Mouse (Mus musculus) spleen, postnatal 4 days (tissue): ENCODE measurements around the gene Phc1.
"Not testable (repeated sequence)": the region's sequence is repeated elsewhere in the genome, so short reads cannot be mapped to it uniquely, and the experiment has no call there.

ENCODE experiments used
- DNase-seq, 2 experiments: peaks; one replicate each; pipeline ENCODE4 v3.0.0; 2022; ENCODE audit warnings: low spot score in 2 of 2

Phc1 gene

GRCm38 (mm10) chr6:122340349-122341000 is at the start of gene Phc1:
Gene Phc1 (minus strand): TSS chr6:122340561.
- no peak for DNase-seq

- DNase-seq = not testable (repeated sequence)
Observed at GRCm38 (mm10) chr6:122389986-122390385, 49.6 kb upstream of the Phc1 start.

GRCm38 (mm10) chr6:122387177-122388028 is 47.0 kb upstream of the Phc1 start:
- not testable (repeated sequence) for DNase-seq

- no peak for DNase-seq
Observed at GRCm38 (mm10) chr6:122385724-122386123, 45.4 kb upstream of the Phc1 start.

- no peak for DNase-seq
Observed at GRCm38 (mm10) chr6:122384886-122385285, 44.5 kb upstream of the Phc1 start.

GRCm38 (mm10) chr6:122383211-122383610 is 42.9 kb upstream of the Phc1 start:
- no peak for DNase-seq

GRCm38 (mm10) chr6:122382046-122382445 is 41.7 kb upstream of the Phc1 start:
- DNase-seq = no peak

- no peak for DNase-seq
Observed at GRCm38 (mm10) chr6:122368245-122368644, 27.9 kb upstream of the Phc1 start.

- no peak for DNase-seq
Observed at GRCm38 (mm10) chr6:122366976-122367375, 26.6 kb upstream of the Phc1 start.

GRCm38 (mm10) chr6:122366287-122366686 is 25.9 kb upstream of the Phc1 start:
- DNase-seq = no peak

GRCm38 (mm10) chr6:122365706-122366105 is 25.3 kb upstream of the Phc1 start:
- DNase-seq = no peak

GRCm38 (mm10) chr6:122357089-122357488 is 16.7 kb upstream of the Phc1 start:
- DNase-seq = no peak

- no peak for DNase-seq
Observed at GRCm38 (mm10) chr6:122355909-122356308, 15.5 kb upstream of the Phc1 start.

GRCm38 (mm10) chr6:122347326-122347725 is 7.0 kb upstream of the Phc1 start:
- not testable (repeated sequence) for DNase-seq

- DNase-seq = no peak
Observed at GRCm38 (mm10) chr6:122346399-122346798, 6.0 kb upstream of the Phc1 start.

- no peak for DNase-seq
Observed at GRCm38 (mm10) chr6:122345731-122346130, 5.4 kb upstream of the Phc1 start.

- DNase-seq = no peak
Observed at GRCm38 (mm10) chr6:122344386-122345116, 4.2 kb upstream of the Phc1 start.

GRCm38 (mm10) chr6:122343719-122344118 is 3.4 kb upstream of the Phc1 start:
- DNase-seq = no peak

GRCm38 (mm10) chr6:122342125-122342524 is 1.8 kb upstream of the Phc1 start:
- DNase-seq = no peak

GRCm38 (mm10) chr6:122341038-122341810 is 863 bp upstream of the Phc1 start:
- no peak for DNase-seq

- peak; percentile 71 to 86 for DNase-seq
Observed at GRCm38 (mm10) chr6:122339648-122340341, 566 bp downstream of the Phc1 start.
